Mouse (Mus musculus) intestine, embryonic 14.5 days (tissue): ENCODE results near the gene Perm1. TPM values are rescaled to one million over a fixed set of nuclear protein-coding genes. Genes with fewer than 3 reads are reported as not detected.

Experiments
- ATAC-seq: fragments of 200-750 bp; cut with Nextera tagmentation; replicated peaks from 2 replicates; pipeline ENCODE4 v1.8.0; 2017; ENCODE audit warnings: low read depth, moderate number of reproducible peaks, moderate TSS enrichment, moderate library complexity; ENCODE audit not compliant: low FRiP score, low TSS enrichment
- DNase-seq: peaks from one replicate; pipeline ENCODE4 v3.0.0-alpha.2; 2018; ENCODE audit warnings: low spot score
- H3K27ac ChIP-seq: fragments of 300-500 bp; sonication (generic); 2 replicates; pipeline ENCODE4 v1.5.1; 2014; ENCODE audit warnings: low read depth, mild to moderate bottlenecking, control low read depth
- H3K27me3 ChIP-seq: fragments of 300-500 bp; sonication (generic); replicated peaks from 2 replicates; pipeline ENCODE4 v1.6.1; 2014; ENCODE audit warnings: low read length, control low read depth; ENCODE audit not compliant: control insufficient read depth, insufficient read depth
- H3K36me3 ChIP-seq: fragments of 300-500 bp; sonication (generic); 2 replicates; pipeline ENCODE4 v1.6.1; 2014; ENCODE audit warnings: low read length, control low read depth; ENCODE audit not compliant: control insufficient read depth, insufficient read depth
- H3K4me1 ChIP-seq: fragments of 300-500 bp; sonication (generic); replicated peaks from 2 replicates; pipeline ENCODE4 v1.6.1; 2014; ENCODE audit warnings: low read length, control low read depth, mixed read lengths; ENCODE audit not compliant: control insufficient read depth, insufficient read depth
- H3K4me2 ChIP-seq: fragments of 300-500 bp; sonication (generic); 2 replicates; pipeline ENCODE4 v1.6.1; 2014; ENCODE audit warnings: low read length
- H3K4me3 ChIP-seq: fragments of 300-500 bp; sonication (generic); 2 replicates; pipeline ENCODE4 v1.5.1; 2014; ENCODE audit warnings: low read depth, low read length, control low read depth, mixed read lengths
- H3K9ac ChIP-seq: fragments of 300-500 bp; sonication (generic); 2 replicates; pipeline ENCODE4 v1.6.1; 2014; ENCODE audit warnings: mild to moderate bottlenecking, low read length
- H3K9me3 ChIP-seq: fragments of 300-500 bp; sonication (generic); 2 replicates; pipeline ENCODE4 v1.6.1; 2016; ENCODE audit warnings: low read length, control low read depth; ENCODE audit not compliant: control insufficient read depth
- WGBS: fragments of 180-500 bp; shearing (Covaris S2); extraction: QIAGEN DNeasy Blood & Tissue Kit; methylation state at CpG from one replicate; pipeline ENCODE4 v1.1.7; 2014; 5-methylcytosine and 5-hydroxymethylcytosine counted together
- polyA plus RNA-seq: library from polyadenylated mRNA; unstranded; fragments of >200 nt; fragmentation: Nextera tagmentation; extraction: Ambion mirVana; gene quantifications from 2 replicates; pipeline ENCODE4 v1.2.1, GENCODE M21; 2014

Perm1 gene
- polyA plus RNA-seq, 1 experiment from 2014 or later: 0.54 TPM

DNA sequence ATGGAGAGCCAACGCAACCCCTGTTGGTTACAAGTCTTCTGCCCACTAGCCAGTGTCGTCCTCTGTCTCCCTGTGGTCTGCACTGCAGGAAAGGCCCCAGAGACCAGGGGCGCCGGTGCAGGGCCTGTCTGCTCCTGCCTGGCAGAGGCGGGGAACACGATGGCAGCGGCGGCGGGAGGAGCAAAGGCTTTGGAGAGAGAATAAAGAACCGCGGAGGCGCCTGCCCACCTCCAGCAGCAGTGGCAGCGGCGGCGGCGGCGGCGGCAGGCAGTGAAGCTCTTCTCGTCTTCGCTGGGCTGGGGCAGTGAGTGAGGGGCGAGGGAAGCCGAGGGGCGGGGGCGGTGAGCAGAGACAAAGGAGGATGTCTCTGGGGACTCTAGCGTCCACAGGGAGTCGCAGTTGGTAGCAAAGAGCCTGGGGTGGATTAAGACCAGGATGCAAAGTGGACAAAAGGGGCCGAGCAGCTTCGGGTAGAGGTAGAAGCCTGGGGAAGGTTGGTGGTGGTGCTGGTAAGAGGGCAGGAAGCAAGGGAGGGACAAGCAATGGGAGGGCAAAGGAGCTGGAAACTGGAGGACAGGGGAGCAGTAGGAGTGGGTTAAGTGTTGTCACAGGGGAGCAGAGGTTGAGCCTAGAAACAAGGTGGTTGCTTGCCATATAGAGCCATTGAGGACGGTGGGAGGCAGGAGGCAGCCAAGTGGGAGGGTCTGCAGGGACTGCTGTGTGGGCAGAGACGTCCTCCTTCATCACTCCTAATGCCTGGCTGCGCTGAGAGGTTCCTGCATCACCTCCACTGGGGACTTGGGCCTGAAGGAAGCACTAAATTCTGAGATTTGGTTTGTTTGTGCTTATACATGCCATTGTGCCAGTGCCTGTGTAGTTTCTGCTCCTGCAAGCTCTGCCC, 29.5 kb upstream of the Perm1 start:
- DNase-seq: no peak
- H3K9me3 ChIP-seq: no peaks in the 10 kb centered on the region
- WGBS: 19% methylated on average over 31 of the region's 31 CpGs
- peaks cover 42% of the 10 kb centered on the region for H3K36me3 ChIP-seq
- no peak overlapping the region for H3K27ac ChIP-seq
- ATAC-seq: no peak
- H3K4me3 ChIP-seq: no peak overlapping the region
- H3K4me1 ChIP-seq: peaks cover 20% of the 10 kb centered on the region
- peak overlapping the region; percentile 32 for H3K4me2 ChIP-seq
- H3K9ac ChIP-seq: peak overlapping the region; percentile 32
- H3K27me3 ChIP-seq: no peaks in the 10 kb centered on the region

DNA sequence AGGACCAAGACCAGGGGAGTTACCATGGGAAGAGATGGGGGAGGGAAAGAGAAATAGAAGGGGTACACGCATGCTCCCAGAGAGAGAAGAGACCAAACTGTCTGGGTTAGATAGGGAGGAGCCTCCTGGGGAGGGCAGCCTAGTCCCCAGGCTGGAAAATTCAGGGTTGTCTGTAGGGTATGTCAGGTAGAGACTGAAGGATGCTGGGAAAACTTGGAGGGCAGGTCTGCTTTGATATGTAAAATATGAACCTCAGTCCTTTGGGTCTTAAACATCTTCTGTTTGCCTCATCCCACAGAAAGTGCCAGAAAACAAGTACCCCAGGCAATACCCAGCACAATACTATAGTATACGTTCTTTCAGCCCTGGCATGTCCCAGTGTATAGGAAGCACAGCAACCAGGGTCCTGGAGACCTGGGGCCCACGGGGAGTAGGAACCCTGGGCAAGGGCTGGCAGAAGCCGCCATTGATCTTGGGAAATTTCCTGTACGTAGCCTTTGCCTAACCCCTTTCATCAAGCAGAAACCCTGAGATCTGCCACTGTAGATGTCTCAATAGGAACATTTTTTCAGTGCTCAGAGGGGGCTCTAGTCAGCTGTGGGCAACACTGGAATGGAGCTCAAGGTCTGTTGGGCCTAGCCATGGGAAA, 27.4 kb upstream of the Perm1 start:
- H3K9ac ChIP-seq: no peak overlapping the region
- 67% methylated on average over 5 of the region's 5 CpGs for WGBS
- H3K4me3 ChIP-seq: no peak overlapping the region
- H3K9me3 ChIP-seq: no peaks in the 10 kb centered on the region
- peaks cover 50% of the 10 kb centered on the region for H3K36me3 ChIP-seq
- ATAC-seq (no peak), DNase-seq (no peak)
- H3K4me2 ChIP-seq: no peak overlapping the region
- no peaks in the 10 kb centered on the region for H3K27me3 ChIP-seq
- no peak overlapping the region for H3K27ac ChIP-seq
- peaks cover 30% of the 10 kb centered on the region for H3K4me1 ChIP-seq

GRCm38 (mm10) chr4:156188811-156189323, 26.8 kb upstream of the Perm1 start:
- no peaks in the 10 kb centered on the region for H3K27me3 ChIP-seq
- H3K4me1 ChIP-seq: peaks cover 34% of the 10 kb centered on the region
- H3K4me3 ChIP-seq: no peak overlapping the region
- 29% methylated on average over 6 of the region's 6 CpGs for WGBS
- H3K9ac ChIP-seq: no peak overlapping the region
- no peaks in the 10 kb centered on the region for H3K9me3 ChIP-seq
- DNase-seq (no peak), ATAC-seq (peak; percentile 65)
- H3K4me2 ChIP-seq: peak overlapping the region; percentile 22
- peaks cover 55% of the 10 kb centered on the region for H3K36me3 ChIP-seq
- H3K27ac ChIP-seq: peak overlapping the region; percentile 51; the same call in 1 of the 2 replicates

DNA sequence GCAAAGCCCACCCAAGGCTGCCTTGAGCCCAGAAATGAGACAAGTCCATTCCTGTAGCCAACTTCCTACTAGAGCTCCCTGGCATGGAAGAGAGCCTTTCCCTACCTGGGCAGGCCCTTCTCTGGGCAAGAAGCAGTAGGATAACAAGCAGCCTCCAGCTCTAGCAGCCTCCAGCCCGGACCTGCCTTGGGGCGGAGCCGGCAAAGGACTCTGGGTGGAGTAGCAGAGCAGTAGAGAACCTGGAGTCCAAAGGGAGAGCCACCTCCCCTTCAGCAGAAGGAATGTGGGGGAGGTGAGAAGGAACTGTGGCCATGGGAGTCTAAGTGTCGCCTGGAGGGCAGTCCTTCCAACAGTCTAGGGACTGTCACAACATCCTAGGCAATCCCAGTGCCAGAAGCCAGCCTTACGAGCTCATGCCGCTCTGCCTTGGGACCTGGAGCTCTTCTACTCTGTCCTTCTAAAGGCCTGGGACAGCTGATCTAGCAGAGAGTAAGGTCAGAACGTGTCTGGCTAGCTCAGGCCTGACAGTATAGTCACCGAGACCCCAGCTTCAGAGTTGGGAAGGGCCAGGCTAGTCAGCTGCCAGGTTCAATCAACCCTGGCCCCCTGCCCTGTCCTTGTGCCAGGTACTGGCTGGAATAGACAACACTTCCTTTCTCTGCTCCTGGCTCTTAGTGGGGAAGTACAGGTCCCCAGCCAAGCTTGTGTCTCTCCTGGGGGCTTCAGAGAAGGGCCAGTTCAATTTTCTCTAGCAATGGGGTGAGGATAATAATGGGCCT, 23.1 kb upstream of the Perm1 start:
- DNase-seq (no peak), ATAC-seq (0 out of 2 replicates have a peak, but pooled peaks have one; percentile 4)
- Histone ChIP-seq H3K4me3 (no peak overlapping the region), H3K27ac (no peak overlapping the region; the same call in 1 of the 2 replicates), H3K4me2 (no peak overlapping the region), H3K27me3 (no peaks in the 10 kb centered on the region), H3K36me3 (peaks cover 45% of the 10 kb centered on the region), H3K4me1 (peaks cover 48% of the 10 kb centered on the region), H3K9ac (no peak overlapping the region), H3K9me3 (no peaks in the 10 kb centered on the region)
- WGBS: 43% methylated on average over 8 of the region's 8 CpGs

- no peaks in the 10 kb centered on the region for H3K9me3 ChIP-seq
- 39% methylated on average over 2 of the region's 2 CpGs for WGBS
- no peak for DNase-seq
- H3K27me3 ChIP-seq: no peaks in the 10 kb centered on the region
- no peak for ATAC-seq
- H3K4me1 ChIP-seq: peaks cover 48% of the 10 kb centered on the region
- no peak overlapping the region for H3K9ac ChIP-seq
- no peak overlapping the region for H3K27ac ChIP-seq
- H3K4me3 ChIP-seq: no peak overlapping the region
- peaks cover 45% of the 10 kb centered on the region for H3K36me3 ChIP-seq
- H3K4me2 ChIP-seq: no peak overlapping the region
Observed at GRCm38 (mm10) chr4:156193200-156193590, 22.5 kb upstream of the Perm1 start.

- Histone ChIP-seq H3K27ac (no peak overlapping the region), H3K36me3 (peaks cover 45% of the 10 kb centered on the region), H3K4me2 (peak overlapping the region; percentile 90; the same call in 1 of the 2 replicates)
Observed at GRCm38 (mm10) chr4:156193906-156194305, 21.8 kb upstream of the Perm1 start.

DNA sequence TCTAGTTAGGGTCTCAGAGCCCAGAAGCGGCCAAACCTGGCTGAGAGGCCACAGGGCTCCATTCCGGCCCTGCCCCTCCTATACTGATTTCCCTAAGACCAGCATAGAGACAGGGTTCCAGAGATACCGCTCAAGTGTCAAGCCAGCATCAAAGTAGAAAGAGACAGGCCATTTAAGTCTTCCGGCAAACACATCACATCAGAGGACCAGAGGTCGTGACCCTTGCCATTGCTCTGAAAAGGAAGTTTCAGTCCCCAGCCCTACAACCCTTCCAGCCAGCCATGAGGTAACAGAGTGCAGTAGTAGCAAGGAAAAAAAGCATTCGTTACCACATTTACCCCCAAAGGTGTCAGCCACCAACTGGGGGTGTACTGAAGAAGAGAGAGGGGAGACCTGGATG, 21.3 kb upstream of the Perm1 start:
- H3K4me1 ChIP-seq: peaks cover 39% of the 10 kb centered on the region
- DNase-seq: no peak
- H3K36me3 ChIP-seq: peaks cover 45% of the 10 kb centered on the region
- no peak for ATAC-seq
- WGBS: 45% methylated on average over 6 of the region's 6 CpGs
- H3K4me2 ChIP-seq: peak overlapping the region; percentile 90; the same call in 1 of the 2 replicates
- H3K9me3 ChIP-seq: no peaks in the 10 kb centered on the region
- no peak overlapping the region for H3K27ac ChIP-seq
- no peak overlapping the region for H3K9ac ChIP-seq
- no peaks in the 10 kb centered on the region for H3K27me3 ChIP-seq
- no peak overlapping the region for H3K4me3 ChIP-seq

More at GRCm38 (mm10) chr4:156193906-156194305, 21.8 kb upstream of the Perm1 start:
- no peak overlapping the region for H3K9ac ChIP-seq
- no peak overlapping the region for H3K4me3 ChIP-seq
- ATAC-seq (no peak), DNase-seq (no peak)
- no peaks in the 10 kb centered on the region for H3K27me3 ChIP-seq
- WGBS: 68% methylated on average over 5 of the region's 5 CpGs
- H3K4me1 ChIP-seq: peaks cover 43% of the 10 kb centered on the region
- H3K9me3 ChIP-seq: no peaks in the 10 kb centered on the region
